Mouse (Mus musculus) midbrain, embryonic 13.5 days (tissue): ENCODE measurements around the gene Atp2c1. TPM values are rescaled to one million over a fixed set of nuclear protein-coding genes. Genes with fewer than 3 reads are reported as not detected.

Experiments
- polyA plus RNA-seq: library from polyadenylated mRNA; unstranded; fragments of >200 nt; fragmentation: Nextera tagmentation; extraction: Ambion mirVana; gene quantifications from 2 replicates; pipeline ENCODE4 v1.2.1, GENCODE M21; 2015

Gene Atp2c1
- polyA plus RNA-seq, 1 experiment from 2014 or later, result 89.0 TPM

Other genes starting within 250 kb of the Atp2c1 start
- gene Aste1, start 131.9 kb downstream of the Atp2c1 start, polyA plus RNA-seq, result 14.3 and 15.1 TPM in 2 replicates
- 1.6 and 3.4 TPM in 2 replicates for gene Nek11, start 131.8 kb downstream of the Atp2c1 start, polyA plus RNA-seq
- gene Pik3r4, start 115.7 kb upstream of the Atp2c1 start, polyA plus RNA-seq, result 20.0 and 21.3 TPM in 2 replicates